Mouse (Mus musculus) limb, embryonic 14.5 days (tissue): ENCODE data around the gene Lpp. TPM values are rescaled to one million over a fixed set of nuclear protein-coding genes. Genes with fewer than 3 reads are reported as not detected.

Source experiments
- ATAC-seq: fragments of 200-750 bp; cut with Nextera tagmentation; 2 replicates; pipeline ENCODE4 v1.8.0; 2017; ENCODE audit warnings: low read depth, moderate number of reproducible peaks, moderate TSS enrichment; ENCODE audit not compliant: low FRiP score
- DNase-seq: peaks from one replicate; pipeline ENCODE4 v3.0.0-alpha.2; 2015; ENCODE audit warnings: low spot score
- H3K27ac ChIP-seq: fragments of 300-500 bp; sonication (generic); replicated peaks from 2 replicates; pipeline ENCODE4 v1.5.1; 2014; ENCODE audit warnings: low read depth, mild to moderate bottlenecking, low read length, moderate library complexity, mixed read lengths
- H3K27me3 ChIP-seq: fragments of 300-500 bp; sonication (generic); 2 replicates; pipeline ENCODE4 v1.6.1; 2014; ENCODE audit warnings: low read length, mixed read lengths; ENCODE audit not compliant: control insufficient read depth, insufficient read depth
- H3K36me3 ChIP-seq: fragments of 300-500 bp; sonication (generic); 2 replicates; pipeline ENCODE4 v1.6.1; 2014; ENCODE audit warnings: mild to moderate bottlenecking, low read length, moderate library complexity, mixed read lengths; ENCODE audit not compliant: control insufficient read depth, insufficient read depth
- H3K4me1 ChIP-seq: fragments of 300-500 bp; sonication (generic); 2 replicates; pipeline ENCODE4 v1.6.1; 2014; ENCODE audit warnings: antibody characterized with exemption, low read length, mixed read lengths; ENCODE audit not compliant: control insufficient read depth, insufficient read depth
- H3K4me2 ChIP-seq: fragments of 300-500 bp; sonication (generic); replicated peaks from 2 replicates; pipeline ENCODE4 v1.6.1; 2014; ENCODE audit warnings: low read depth, mild to moderate bottlenecking, low read length, moderate library complexity; ENCODE audit not compliant: severe bottlenecking
- H3K4me3 ChIP-seq: fragments of 300-500 bp; sonication (generic); replicated peaks from 2 replicates; pipeline ENCODE4 v1.5.1; 2014; ENCODE audit warnings: low read length
- H3K9ac ChIP-seq: fragments of 300-500 bp; sonication (generic); 2 replicates; pipeline ENCODE4 v1.6.1; 2014; ENCODE audit warnings: mild to moderate bottlenecking, low read depth, low read length, moderate library complexity; ENCODE audit not compliant: severe bottlenecking
- H3K9me3 ChIP-seq: fragments of 300-500 bp; sonication (generic); 2 replicates; pipeline ENCODE4 v1.6.1; 2016; ENCODE audit warnings: low read length; ENCODE audit not compliant: control insufficient read depth
- POLR2A ChIP-seq: fragments of 200-500 bp; IDR thresholded peaks from 2 replicates; pipeline ENCODE4 v1.8.0; 2012; ENCODE audit warnings: inconsistent platforms, mild to moderate bottlenecking, moderate library complexity, borderline replicate concordance; ENCODE audit not compliant: insufficient read depth, insufficient read length; ENCODE audit errors: extremely low read depth
- WGBS: fragments of 180-500 bp; shearing (Covaris S2); extraction: QIAGEN DNeasy Blood & Tissue Kit; methylation state at CpG from one replicate; pipeline ENCODE4 v1.1.7; 2014; 5-methylcytosine and 5-hydroxymethylcytosine counted together
- polyA plus RNA-seq, 2 experiments: library from polyadenylated mRNA; depleted of rRNA in 1 of 2; stranded (reverse) in 1 of 2; unstranded in 1 of 2; fragments of >200 nt; fragmentation: Nextera tagmentation in 1 of 2; extraction: Ambion mirVana in 1 of 2; gene quantifications; 2 replicates each; pipeline versions ENCODE4 v1.2.1 to v1.2.3; 2012 to 2014

The Lpp gene
- polyA plus RNA-seq, 2 experiments = 15.1 to 46.7 TPM

DNA sequence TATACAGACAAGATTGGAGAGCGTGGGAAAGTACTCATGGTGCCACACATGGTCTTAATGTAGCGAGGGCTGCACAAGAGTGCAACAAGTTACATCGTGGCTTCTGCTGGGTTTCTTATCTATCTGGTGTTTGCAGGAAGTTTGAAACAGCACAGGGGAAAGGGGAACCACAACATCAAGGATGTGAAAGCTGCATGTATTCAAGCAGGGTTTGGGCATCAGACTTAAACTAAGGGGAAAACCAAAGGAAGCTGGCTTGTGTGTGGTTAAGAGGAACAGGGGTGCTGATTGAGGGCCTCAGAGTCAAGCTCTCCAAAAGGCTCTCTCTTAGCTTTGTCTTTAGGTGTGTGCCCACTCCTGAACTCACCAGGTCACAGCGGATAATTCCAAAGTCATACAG lies 433.1 kb downstream of the Lpp start:
- Histone ChIP-seq H3K9ac (no peak overlapping the region), H3K4me2 (no peak overlapping the region), H3K36me3 (no peaks in the 10 kb centered on the region), H3K4me1 (no peaks in the 10 kb centered on the region), H3K27ac (no peak overlapping the region), H3K9me3 (no peaks in the 10 kb centered on the region), H3K4me3 (no peak overlapping the region), H3K27me3 (no peaks in the 10 kb centered on the region)
- no peak for TF ChIP-seq POLR2A
- ATAC-seq (no peak), DNase-seq (no peak)
- 89% methylated on average over 4 of the region's 4 CpGs for WGBS

DNA sequence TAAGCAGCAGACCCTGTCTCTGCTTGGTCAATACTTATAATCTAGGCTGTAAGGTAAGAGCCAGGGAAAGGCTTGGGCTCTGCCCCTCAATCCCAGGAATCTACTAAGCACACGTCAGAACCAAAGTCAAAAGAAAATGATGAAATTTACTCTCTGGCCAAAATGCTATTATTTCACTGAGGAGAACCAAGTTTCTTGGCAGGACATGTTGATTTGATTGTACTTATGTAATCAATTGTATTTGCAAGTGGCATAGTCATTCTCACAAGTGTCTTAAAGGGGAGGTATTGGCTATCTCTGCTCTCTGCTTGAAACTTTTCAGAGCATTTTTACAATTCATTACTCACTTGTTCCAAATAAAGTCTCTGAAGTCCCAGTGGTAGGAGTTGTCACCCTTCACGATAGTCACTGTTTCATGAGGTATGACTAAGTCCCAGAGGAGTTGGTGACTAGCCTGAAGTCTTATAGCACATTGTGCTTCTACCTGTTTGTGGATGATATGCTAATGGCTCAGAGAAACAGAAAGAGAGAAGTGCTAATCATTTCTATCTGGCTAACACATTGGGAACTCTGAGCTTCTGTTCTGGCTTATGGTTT lies 435.0 kb downstream of the Lpp start:
- Histone ChIP-seq H3K4me2 (no peak overlapping the region), H3K27ac (no peak overlapping the region), H3K36me3 (no peaks in the 10 kb centered on the region), H3K4me1 (peaks cover 3% of the 10 kb centered on the region; the same call in 1 of the 2 replicates), H3K4me3 (no peak overlapping the region), H3K9me3 (no peaks in the 10 kb centered on the region), H3K9ac (no peak overlapping the region), H3K27me3 (no peaks in the 10 kb centered on the region)
- 85% methylated on average over 2 of the region's 2 CpGs for WGBS
- TF ChIP-seq POLR2A = no peak
- no peak for DNase-seq
- no peak for ATAC-seq

DNA sequence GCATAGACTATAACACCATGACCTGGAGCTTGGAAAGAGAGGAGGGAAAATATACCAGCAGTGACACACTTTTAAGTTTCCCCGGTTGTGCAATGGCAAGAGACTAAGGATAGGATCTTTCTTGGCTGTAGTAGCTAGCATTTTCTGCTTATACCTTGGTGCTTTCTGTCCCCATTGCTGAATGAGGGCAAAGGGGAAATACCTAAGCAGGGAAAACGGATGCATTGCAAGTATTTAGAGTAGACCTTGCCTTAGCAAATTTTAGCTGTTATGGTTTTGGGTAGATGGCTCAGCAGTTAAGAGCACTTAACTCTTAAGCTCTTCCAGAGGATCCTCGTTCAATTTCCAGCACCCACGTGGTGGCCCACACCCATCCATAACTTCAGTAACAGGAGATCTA lies 436.6 kb downstream of the Lpp start:
- no peaks in the 10 kb centered on the region for H3K27me3 ChIP-seq
- WGBS = 78% methylated on average over 4 of the region's 4 CpGs

DNA sequence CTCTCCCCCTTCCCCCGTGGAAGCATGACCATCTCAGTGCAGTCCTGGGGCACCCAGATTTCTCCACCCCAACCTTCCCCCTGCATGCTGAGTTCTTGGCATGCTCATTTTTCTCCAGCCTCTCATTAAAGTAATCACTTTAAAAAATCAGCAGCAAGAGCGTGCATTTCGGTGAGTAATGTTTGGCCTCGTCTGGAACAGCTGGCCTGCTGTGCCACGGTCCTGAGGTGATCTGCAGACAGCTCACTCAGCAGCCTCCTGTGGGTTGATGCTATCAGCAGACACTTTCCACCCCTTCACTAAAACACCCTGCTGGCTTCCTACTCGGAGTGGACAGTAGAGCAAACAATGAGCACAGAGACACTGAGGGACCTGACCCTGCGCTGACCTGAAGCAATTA lies 437.6 kb downstream of the Lpp start:
- H3K36me3 ChIP-seq = no peaks in the 10 kb centered on the region
- 47% methylated on average over 7 of the region's 7 CpGs for WGBS
- peaks cover 7% of the 10 kb centered on the region; the same call in 1 of the 2 replicates for H3K4me1 ChIP-seq
- no peak overlapping the region for H3K4me3 ChIP-seq
- H3K27ac ChIP-seq = no peak overlapping the region
- TF ChIP-seq POLR2A = no peak
- DNase-seq (no peak), ATAC-seq (no peak; the same call in 1 of the 2 replicates)
- no peak overlapping the region for H3K4me2 ChIP-seq
- no peak overlapping the region for H3K9ac ChIP-seq
- H3K27me3 ChIP-seq = no peaks in the 10 kb centered on the region
- H3K9me3 ChIP-seq = no peaks in the 10 kb centered on the region

More for the DNA sequence above, 436.6 kb downstream of the Lpp start:
- Histone ChIP-seq H3K4me1 (peaks cover 7% of the 10 kb centered on the region; the same call in 1 of the 2 replicates), H3K27ac (no peak overlapping the region), H3K9ac (no peak overlapping the region), H3K4me3 (no peak overlapping the region), H3K9me3 (no peaks in the 10 kb centered on the region), H3K36me3 (no peaks in the 10 kb centered on the region), H3K4me2 (no peak overlapping the region)
- TF ChIP-seq POLR2A = no peak
- DNase-seq (no peak), ATAC-seq (no peak)

DNA sequence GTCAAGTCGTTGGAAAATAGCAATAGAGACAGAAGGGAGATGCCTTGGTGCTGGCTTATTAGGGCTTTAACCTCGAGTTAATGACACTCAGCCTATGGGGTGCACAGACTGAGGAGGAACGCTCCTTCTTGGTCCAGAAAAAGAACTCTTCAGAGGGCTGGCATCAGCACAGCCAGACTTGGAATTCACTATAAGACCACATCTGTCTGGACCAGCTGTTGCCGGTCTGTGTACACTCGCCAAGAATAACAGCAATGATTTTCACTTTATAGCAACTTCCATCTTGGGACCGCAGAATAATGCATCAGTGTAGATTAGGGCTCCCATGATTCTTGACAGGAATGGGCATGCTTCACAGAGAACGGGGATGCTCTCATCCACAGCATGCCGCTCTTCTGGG lies 439.9 kb downstream of the Lpp start:
- no peak overlapping the region for H3K4me2 ChIP-seq
- H3K4me3 ChIP-seq = no peak overlapping the region
- 38% methylated on average over 8 of the region's 8 CpGs for WGBS
- H3K4me1 ChIP-seq = peaks cover 7% of the 10 kb centered on the region; the same call in 1 of the 2 replicates
- peak; percentile 76 for DNase-seq
- no peak overlapping the region for H3K27ac ChIP-seq
- no peaks in the 10 kb centered on the region for H3K27me3 ChIP-seq
- H3K9me3 ChIP-seq = no peaks in the 10 kb centered on the region
- TF ChIP-seq POLR2A = no peak
- H3K9ac ChIP-seq = no peak overlapping the region
- H3K36me3 ChIP-seq = no peaks in the 10 kb centered on the region
- ATAC-seq = peak; percentile 78
